Mouse (Mus musculus) hindbrain, embryonic 11.5 days (tissue): ENCODE results near the gene Cdyl2. TPM values are rescaled to one million over a fixed set of nuclear protein-coding genes. Genes with fewer than 3 reads are reported as not detected.

ENCODE experiments used
- ATAC-seq: fragments of 200-750 bp; cut with Nextera tagmentation; 2 replicates; pipeline ENCODE4 v1.8.0; 2017; ENCODE audit warnings: mild to moderate bottlenecking, moderate TSS enrichment, moderate library complexity; ENCODE audit not compliant: low FRiP score
- DNase-seq: peaks from one replicate; pipeline ENCODE4 v3.0.0-alpha.2; 2015; ENCODE audit warnings: low spot score
- H3K27ac ChIP-seq: fragments of 300-500 bp; sonication (generic); 2 replicates; pipeline ENCODE4 v1.5.1; 2014; ENCODE audit warnings: mild to moderate bottlenecking, low read depth, low read length
- H3K27me3 ChIP-seq: fragments of 300-500 bp; sonication (generic); 2 replicates; pipeline ENCODE4 v1.6.1; 2014; ENCODE audit warnings: mild to moderate bottlenecking, low read length, moderate library complexity, mixed read lengths; ENCODE audit not compliant: control insufficient read depth, insufficient read depth
- H3K36me3 ChIP-seq: fragments of 300-500 bp; sonication (generic); 2 replicates; pipeline ENCODE4 v1.6.1; 2014; ENCODE audit warnings: mild to moderate bottlenecking, low read length, moderate library complexity, mixed read lengths; ENCODE audit not compliant: control insufficient read depth, insufficient read depth
- H3K4me1 ChIP-seq: fragments of 300-500 bp; sonication (generic); replicated peaks from 2 replicates; pipeline ENCODE4 v1.6.1; 2014; ENCODE audit warnings: low read length, mixed read lengths; ENCODE audit not compliant: control insufficient read depth, insufficient read depth
- H3K4me2 ChIP-seq: fragments of 300-500 bp; sonication (generic); replicated peaks from 2 replicates; pipeline ENCODE4 v1.6.1; 2014; ENCODE audit warnings: mild to moderate bottlenecking, low read depth, low read length
- H3K4me3 ChIP-seq: fragments of 300-500 bp; sonication (generic); 2 replicates; pipeline ENCODE4 v1.5.1; 2014; ENCODE audit warnings: low read depth, low read length
- H3K9ac ChIP-seq: fragments of 300-500 bp; sonication (generic); 2 replicates; pipeline ENCODE4 v1.6.1; 2014; ENCODE audit warnings: low read depth, low read length
- H3K9me3 ChIP-seq: fragments of 300-500 bp; sonication (generic); 2 replicates; pipeline ENCODE4 v1.6.1; 2016; ENCODE audit warnings: low read length; ENCODE audit not compliant: control insufficient read depth
- WGBS: fragments of 180-500 bp; shearing (Covaris S2); extraction: QIAGEN DNeasy Blood & Tissue Kit; methylation state at CpG from one replicate; pipeline ENCODE4 v1.1.7; 2014; 5-methylcytosine and 5-hydroxymethylcytosine counted together
- polyA plus RNA-seq: library from polyadenylated mRNA; unstranded; fragments of >200 nt; fragmentation: Nextera tagmentation; extraction: Ambion mirVana; gene quantifications from 2 replicates; pipeline ENCODE4 v1.2.1, GENCODE M21; 2014

Cdyl2 gene
- polyA plus RNA-seq, 1 experiment from 2014 or later = 6.4 TPM

- Histone ChIP-seq H3K4me2 (no peak overlapping the region), H3K36me3 (no peaks in the 10 kb centered on the region), H3K9me3 (no peaks in the 10 kb centered on the region), H3K4me3 (no peak overlapping the region), H3K27me3 (no peaks in the 10 kb centered on the region), H3K9ac (no peak overlapping the region), H3K27ac (no peak overlapping the region), H3K4me1 (no peaks in the 10 kb centered on the region)
- DNase-seq (no peak), ATAC-seq (no peak)
- WGBS = 92% methylated on average over 3 of the region's 3 CpGs
Measured at GRCm38 (mm10) chr8:116689741-116690140, 43.0 kb downstream of the Cdyl2 start.

GRCm38 (mm10) chr8:116676174-116676573, 56.6 kb downstream of the Cdyl2 start:
- Histone ChIP-seq H3K4me2 (no peak overlapping the region), H3K9me3 (no peaks in the 10 kb centered on the region), H3K36me3 (no peaks in the 10 kb centered on the region), H3K4me3 (no peak overlapping the region), H3K4me1 (no peaks in the 10 kb centered on the region), H3K27me3 (no peaks in the 10 kb centered on the region), H3K9ac (no peak overlapping the region), H3K27ac (no peak overlapping the region)
- DNase-seq = no peak
- 96% methylated on average over 1 of the region's 1 CpGs for WGBS
- ATAC-seq = no peak

DNA sequence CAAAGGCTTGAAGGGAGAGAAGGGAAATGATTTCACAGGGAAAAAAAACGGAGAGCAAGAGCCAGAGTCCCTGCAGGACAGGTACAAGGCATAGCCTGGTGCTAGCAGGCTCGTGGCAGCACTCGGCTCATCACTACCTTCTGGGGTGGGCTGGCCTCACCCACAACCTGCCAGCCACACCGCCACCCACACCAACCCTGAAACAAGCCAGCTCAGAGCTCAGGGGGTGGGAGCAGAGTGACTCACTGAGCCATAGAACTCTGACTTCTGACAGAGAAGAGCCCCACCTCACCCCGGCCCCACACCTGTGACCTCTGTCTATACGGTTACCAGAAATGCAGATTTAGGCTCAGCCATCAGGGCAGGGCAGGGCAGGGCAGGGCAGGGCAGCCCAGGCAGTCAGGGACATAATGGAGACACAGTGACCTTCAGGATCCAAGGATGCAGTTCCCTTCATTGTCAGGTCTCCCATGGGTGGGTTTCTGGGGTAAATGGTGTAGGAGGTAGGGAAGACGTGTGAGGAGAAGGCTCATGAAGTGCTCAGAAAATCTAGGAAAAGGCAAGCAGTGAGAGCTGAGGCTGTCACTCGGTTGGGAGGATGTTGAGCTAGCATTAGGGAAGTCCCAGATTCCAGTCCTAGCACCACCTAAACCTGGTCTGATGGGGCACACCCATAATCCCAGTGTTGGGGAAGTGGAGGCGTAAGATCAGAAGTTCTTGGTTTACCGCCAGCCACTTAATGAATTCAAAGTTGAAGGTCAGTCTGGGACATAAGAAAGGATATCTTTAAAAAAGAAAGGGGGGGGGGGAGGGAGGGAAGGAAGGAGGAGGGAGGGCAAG, 58.6 kb downstream of the Cdyl2 start:
- Histone ChIP-seq H3K4me3 (no peak overlapping the region), H3K27me3 (no peaks in the 10 kb centered on the region), H3K4me2 (no peak overlapping the region), H3K9ac (no peak overlapping the region), H3K27ac (no peak overlapping the region), H3K36me3 (no peaks in the 10 kb centered on the region), H3K4me1 (no peaks in the 10 kb centered on the region), H3K9me3 (no peaks in the 10 kb centered on the region)
- 74% methylated on average over 10 of the region's 10 CpGs for WGBS
- ATAC-seq = no peak
- DNase-seq = no peak

DNA sequence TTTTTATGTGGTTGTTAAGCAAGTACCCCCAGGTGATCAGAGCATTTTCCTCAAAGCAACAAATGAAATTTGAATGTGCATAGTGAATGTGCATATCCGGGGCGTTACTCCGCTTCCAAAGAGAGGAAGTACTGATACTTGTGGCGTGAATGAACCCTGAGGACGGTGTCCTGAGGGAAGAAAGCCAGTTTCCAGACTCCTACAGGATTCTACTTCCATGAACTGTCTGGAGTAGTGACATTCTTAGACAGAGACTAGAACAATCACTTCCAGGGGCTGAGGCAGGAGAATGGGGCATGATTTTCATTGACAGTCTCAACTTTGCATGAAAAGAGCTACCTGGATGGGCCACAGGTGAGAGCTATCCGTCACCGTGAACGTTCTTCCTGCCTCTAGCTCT, 59.3 kb downstream of the Cdyl2 start:
- Histone ChIP-seq H3K27me3 (no peaks in the 10 kb centered on the region), H3K9me3 (no peaks in the 10 kb centered on the region), H3K4me1 (no peaks in the 10 kb centered on the region), H3K4me2 (no peak overlapping the region), H3K9ac (no peak overlapping the region), H3K36me3 (no peaks in the 10 kb centered on the region), H3K4me3 (no peak overlapping the region), H3K27ac (no peak overlapping the region)
- no peak for DNase-seq
- ATAC-seq = no peak
- 85% methylated on average over 8 of the region's 8 CpGs for WGBS

- no peaks in the 10 kb centered on the region for H3K27me3 ChIP-seq
- no peak for DNase-seq
- no peaks in the 10 kb centered on the region for H3K9me3 ChIP-seq
- no peaks in the 10 kb centered on the region for H3K4me1 ChIP-seq
- no peak overlapping the region for H3K27ac ChIP-seq
- H3K36me3 ChIP-seq = no peaks in the 10 kb centered on the region
- H3K4me2 ChIP-seq = no peak overlapping the region
- ATAC-seq = no peak
- H3K4me3 ChIP-seq = no peak overlapping the region
- H3K9ac ChIP-seq = no peak overlapping the region
- WGBS = 86% methylated on average over 4 of the region's 4 CpGs
Measured at GRCm38 (mm10) chr8:116673052-116673451, 59.7 kb downstream of the Cdyl2 start.

- WGBS = 70% methylated on average over 5 of the region's 5 CpGs
- Histone ChIP-seq H3K36me3 (no peaks in the 10 kb centered on the region), H3K4me1 (no peaks in the 10 kb centered on the region), H3K4me2 (no peak overlapping the region), H3K9me3 (no peaks in the 10 kb centered on the region), H3K27ac (no peak overlapping the region), H3K27me3 (no peaks in the 10 kb centered on the region), H3K9ac (no peak overlapping the region), H3K4me3 (no peak overlapping the region)
- peak; percentile 23 for DNase-seq
- no peak for ATAC-seq
Measured at GRCm38 (mm10) chr8:116671543-116671942, 61.2 kb downstream of the Cdyl2 start.

GRCm38 (mm10) chr8:116670604-116671003, 62.2 kb downstream of the Cdyl2 start:
- Histone ChIP-seq H3K4me2 (no peak overlapping the region), H3K9me3 (no peaks in the 10 kb centered on the region), H3K27ac (no peak overlapping the region), H3K27me3 (no peaks in the 10 kb centered on the region), H3K9ac (no peak overlapping the region), H3K4me1 (no peaks in the 10 kb centered on the region), H3K36me3 (no peaks in the 10 kb centered on the region), H3K4me3 (no peak overlapping the region)
- ATAC-seq (no peak), DNase-seq (no peak)
- 83% methylated on average over 7 of the region's 7 CpGs for WGBS

DNA sequence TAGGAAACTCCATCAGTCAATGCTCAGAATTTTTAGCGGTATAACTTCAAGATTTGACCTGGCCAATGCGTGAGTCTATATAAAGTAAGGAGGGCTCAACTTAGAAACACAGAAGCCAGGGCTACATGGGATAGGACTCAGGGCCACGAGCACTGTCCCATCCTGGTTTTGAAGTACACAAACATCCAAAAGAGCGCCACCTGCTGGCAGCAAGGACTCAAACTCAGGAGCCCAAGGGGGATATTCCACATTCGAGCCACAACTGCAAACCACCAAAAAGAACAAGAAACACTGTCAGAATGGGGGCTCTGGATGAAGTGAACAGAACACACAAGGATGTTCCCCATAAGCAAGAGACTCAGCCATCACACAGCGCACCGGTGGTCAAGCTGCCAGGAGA, 63.8 kb downstream of the Cdyl2 start:
- H3K4me2 ChIP-seq = no peak overlapping the region
- no peak for ATAC-seq
- H3K4me1 ChIP-seq = no peaks in the 10 kb centered on the region

GRCm38 (mm10) chr8:116666781-116667325, 65.9 kb downstream of the Cdyl2 start:
- DNase-seq = no peak
- H3K9ac ChIP-seq = no peak overlapping the region

More for the DNA sequence above, 63.8 kb downstream of the Cdyl2 start:
- DNase-seq = no peak
- H3K9me3 ChIP-seq = no peaks in the 10 kb centered on the region
- no peaks in the 10 kb centered on the region for H3K27me3 ChIP-seq
- 90% methylated on average over 7 of the region's 7 CpGs for WGBS
- no peak overlapping the region for H3K27ac ChIP-seq
- H3K4me3 ChIP-seq = no peak overlapping the region
- no peak overlapping the region for H3K9ac ChIP-seq
- no peaks in the 10 kb centered on the region for H3K36me3 ChIP-seq

More at GRCm38 (mm10) chr8:116666781-116667325, 65.9 kb downstream of the Cdyl2 start:
- no peak overlapping the region for H3K4me2 ChIP-seq
- H3K36me3 ChIP-seq = no peaks in the 10 kb centered on the region
- no peaks in the 10 kb centered on the region for H3K27me3 ChIP-seq
- 95% methylated on average over 11 of the region's 11 CpGs for WGBS
- no peak overlapping the region for H3K4me3 ChIP-seq
- H3K27ac ChIP-seq = no peak overlapping the region
- ATAC-seq = no peak
- H3K4me1 ChIP-seq = no peaks in the 10 kb centered on the region
- no peaks in the 10 kb centered on the region for H3K9me3 ChIP-seq
